Mouse (Mus musculus) stomach, adult 2 months (tissue): ENCODE results near the gene Tox2. TPM values are rescaled to one million over a fixed set of nuclear protein-coding genes. Genes with fewer than 3 reads are reported as not detected.

Source experiments
- polyA plus RNA-seq: library from polyadenylated mRNA; depleted of rRNA; stranded (reverse); fragments of >200 nt; gene quantifications from 2 replicates; pipeline ENCODE4 v1.2.3, GENCODE M21; 2012; rRNA removed

Gene Tox2
- 5.1 and 6.1 TPM in 2 replicates for polyA plus RNA-seq

GRCm38 (mm10) chr2:163202884-163203634 lies at the start of gene Tox2:
Gene Tox2, plus strand, starts transcription at chr2:163203125.

Other genes starting within 250 kb of the Tox2 start
- gene Sgk2, start 215.8 kb upstream of the Tox2 start, polyA plus RNA-seq, result 3.9 and 4.4 TPM in 2 replicates
- gene Ift52, start 185.8 kb upstream of the Tox2 start, polyA plus RNA-seq, result 5.9 and 7.1 TPM in 2 replicates
- gene Mybl2, start 148.4 kb upstream of the Tox2 start, polyA plus RNA-seq, result 2.1 and 2.2 TPM in 2 replicates
- gene Gtsf1l, start 115.3 kb upstream of the Tox2 start, polyA plus RNA-seq, result not detected in 2 replicates
- 37.3 and 84.4 TPM in 2 replicates for gene Jph2, start 194.9 kb downstream of the Tox2 start, polyA plus RNA-seq
- gene Oser1, start 221.6 kb downstream of the Tox2 start, polyA plus RNA-seq, result 2.0 and 2.9 TPM in 2 replicates
- gene Gdap1l1, start 235.4 kb downstream of the Tox2 start, polyA plus RNA-seq, result 0.68 and 1.2 TPM in 2 replicates